Mouse (Mus musculus) left cerebral cortex, adult 2 months (tissue): ENCODE data around the gene Adamts20. TPM values are rescaled to one million over a fixed set of nuclear protein-coding genes. Genes with fewer than 3 reads are reported as not detected.

Experiments used
- DNase-seq, 2 experiments: peaks; one replicate each; pipeline ENCODE4 v3.0.0; 2021 to 2022; ENCODE audit warnings: low spot score in 2 of 2, mixed read lengths in 1 of 2; ENCODE audit errors: extremely low spot score in 1 of 2
- H3K27ac ChIP-seq: fragments of 200-600 bp; 2 replicates; pipeline ENCODE4 v1.8.1; 2022
- H3K4me3 ChIP-seq: fragments of 200-600 bp; 2 replicates; pipeline ENCODE4 v1.8.1; 2022
- CTCF ChIP-seq: fragments of 200-600 bp; IDR thresholded peaks from 2 replicates; pipeline ENCODE4 v1.8.1; 2022; ENCODE audit warnings: antibody characterized with exemption, mild to moderate bottlenecking, moderate library complexity
- intact Hi-C: fragments of 180-260 bp; cut with DNase I; formaldehyde crosslinking; loops from one replicate; pipeline ENCODE4 v1.15.1; 2025
- total RNA-seq, 2 experiments: library from RNA; stranded (reverse); gene quantifications; 2 replicates each; pipeline ENCODE4 v1.2.3; 2021

The Adamts20 gene
- total RNA-seq, 2 experiments from 2014 or later: 7.4 to 8.4 TPM

DNA sequence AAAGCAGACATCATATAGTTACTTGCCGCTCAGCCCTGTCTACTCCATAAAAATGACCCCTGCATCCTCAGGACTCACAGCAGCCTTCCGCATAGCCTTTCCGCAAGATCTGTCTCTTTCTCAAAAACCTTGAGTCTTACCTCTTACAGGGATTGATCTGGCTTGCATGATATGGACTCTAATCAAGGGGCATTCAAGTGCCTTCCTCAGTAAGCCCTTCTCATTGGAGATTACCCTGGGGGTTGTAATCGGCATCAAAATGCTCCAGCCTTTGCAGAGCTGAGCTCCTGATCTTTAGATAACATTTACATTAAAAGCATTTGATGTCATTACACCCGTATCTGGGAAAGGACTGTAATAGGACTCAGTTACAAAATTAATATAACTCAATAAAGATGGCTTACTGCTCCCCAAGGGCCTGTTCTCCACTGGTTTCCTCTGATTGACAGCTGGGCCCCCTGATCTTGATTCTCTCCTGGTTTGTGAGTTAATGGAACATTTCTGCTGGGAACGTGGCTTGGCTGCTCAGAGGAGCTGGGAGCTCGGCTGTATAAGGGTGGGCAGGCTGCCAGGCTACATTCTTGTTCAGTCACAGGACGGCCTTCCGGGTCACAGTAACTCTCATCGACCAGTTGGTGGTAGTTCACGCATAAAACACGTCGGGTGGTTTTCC is 139.6 kb downstream of the Adamts20 start:
- intact Hi-C loops: no loop called here

DNA sequence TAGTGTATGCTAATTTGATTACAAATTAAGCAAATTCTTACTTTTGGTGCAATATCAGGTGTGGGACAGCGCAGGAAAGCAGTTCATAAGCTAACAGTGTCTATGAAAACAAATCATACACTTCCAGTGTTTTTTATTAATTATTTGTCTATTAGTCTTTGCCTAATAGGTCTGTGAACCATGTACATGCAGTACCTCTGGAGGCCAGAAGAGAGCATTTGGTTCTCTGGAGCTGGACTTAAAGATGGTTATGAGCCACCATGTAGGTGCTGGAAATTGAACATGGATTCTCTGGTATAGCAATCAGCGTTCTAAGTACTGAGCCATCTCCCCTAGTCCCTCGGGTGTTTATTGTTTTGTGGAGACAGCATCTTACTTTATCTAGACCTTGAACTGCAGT is 149.0 kb downstream of the Adamts20 start:
- peak; percentile 16 for TF ChIP-seq CTCF
- intact Hi-C loops: no loop called here
- Histone ChIP-seq H3K4me3 (no peak overlapping the region), H3K27ac (no peak overlapping the region)
- no peak for DNase-seq

More for the DNA sequence above, 139.6 kb downstream of the Adamts20 start:
- Histone ChIP-seq H3K27ac (no peak overlapping the region), H3K4me3 (no peak overlapping the region)
- no peak for TF ChIP-seq CTCF
- peak in 1 of 2 experiments; percentile 17 for DNase-seq

DNA sequence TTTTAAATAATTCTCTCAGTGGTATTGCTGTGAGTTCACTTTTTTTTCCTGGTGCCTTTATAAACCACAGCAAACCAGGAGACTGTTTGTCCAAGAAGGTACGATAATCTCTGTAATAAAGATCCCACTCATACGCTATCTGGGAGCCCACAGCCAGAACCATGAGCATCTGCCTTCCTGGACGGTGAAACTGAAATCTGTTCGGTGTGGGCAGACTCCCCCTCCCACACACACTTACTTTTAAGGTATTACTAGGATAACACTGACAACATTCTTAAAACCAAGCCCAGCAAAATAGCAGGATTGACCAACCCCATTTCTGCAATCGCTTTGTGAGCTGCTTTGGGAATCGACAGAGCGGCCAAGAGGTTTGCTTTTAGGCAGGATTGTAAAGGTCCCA is 155.5 kb downstream of the Adamts20 start:
- H3K27ac ChIP-seq: no peak overlapping the region
- intact Hi-C loops: no loop called here
- no peak for TF ChIP-seq CTCF
- H3K4me3 ChIP-seq: no peak overlapping the region
- DNase-seq: no peak

DNA sequence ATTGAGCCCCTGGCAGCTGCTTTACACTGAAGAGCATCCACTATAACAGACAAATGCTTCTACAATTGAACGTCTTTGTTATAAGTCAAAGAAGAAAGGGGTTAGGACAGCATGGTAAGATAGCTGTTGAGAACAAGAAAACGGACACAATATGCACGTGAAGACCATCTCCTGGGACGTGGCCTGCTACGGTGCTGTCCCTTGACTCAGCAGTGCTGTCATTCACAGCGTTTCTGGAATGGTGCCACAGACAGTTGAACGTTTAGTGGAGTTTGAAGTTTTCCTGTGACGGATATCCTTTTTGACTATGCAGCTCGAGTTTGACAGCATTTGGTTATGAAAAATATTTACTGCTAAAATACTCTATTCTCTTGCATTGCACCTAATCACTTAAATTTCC is 157.3 kb downstream of the Adamts20 start:
- DNase-seq: no peak
- Histone ChIP-seq H3K4me3 (no peak overlapping the region), H3K27ac (no peak overlapping the region)
- intact Hi-C loops: no loop called here
- no peak for TF ChIP-seq CTCF

DNA sequence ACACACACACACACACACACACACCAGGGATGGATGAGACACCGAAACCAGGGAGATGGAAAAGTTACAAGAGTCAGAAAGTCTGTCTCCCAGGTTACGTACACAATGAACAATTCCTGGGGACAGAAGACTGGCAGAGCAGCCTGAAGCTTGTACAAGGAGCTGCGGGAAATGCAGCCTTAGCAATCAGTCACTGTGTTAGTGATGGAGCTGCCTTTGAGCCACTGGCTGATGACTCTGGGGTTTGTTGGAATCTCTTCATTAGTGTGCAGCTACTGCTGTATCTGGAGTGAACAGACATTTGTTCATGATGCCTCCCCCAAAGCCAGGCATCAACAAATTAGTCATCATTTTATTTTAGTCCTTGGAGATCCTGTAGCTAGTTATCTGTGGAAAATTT is 162.1 kb downstream of the Adamts20 start:
- H3K27ac ChIP-seq: no peak overlapping the region
- intact Hi-C loops: no loop called here
- no peak overlapping the region for H3K4me3 ChIP-seq
- TF ChIP-seq CTCF: no peak
- peak in 1 of 2 experiments; percentile 13 for DNase-seq

DNA sequence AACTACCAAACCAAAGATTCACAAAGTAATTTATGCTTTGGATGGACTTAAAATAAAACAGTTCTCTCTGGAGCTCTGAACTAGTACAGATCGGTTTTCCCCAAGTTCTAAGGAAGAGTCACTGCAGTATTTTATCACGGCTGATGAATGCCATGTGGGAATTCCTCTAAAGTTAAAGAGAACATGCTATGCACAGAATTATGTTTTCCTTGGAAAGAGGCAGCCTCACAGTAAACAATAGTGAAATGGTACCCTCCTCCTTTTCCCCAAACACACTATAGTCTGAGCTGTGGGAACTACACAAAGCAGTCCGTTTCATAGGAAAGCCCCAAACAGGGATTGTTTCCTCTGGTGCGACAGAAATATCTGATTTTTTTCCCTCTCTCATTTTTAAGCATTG is 171.1 kb downstream of the Adamts20 start:
- H3K27ac ChIP-seq: no peak overlapping the region
- DNase-seq: no peak
- no peak for TF ChIP-seq CTCF
- H3K4me3 ChIP-seq: no peak overlapping the region
- intact Hi-C loops: no loop called here

DNA sequence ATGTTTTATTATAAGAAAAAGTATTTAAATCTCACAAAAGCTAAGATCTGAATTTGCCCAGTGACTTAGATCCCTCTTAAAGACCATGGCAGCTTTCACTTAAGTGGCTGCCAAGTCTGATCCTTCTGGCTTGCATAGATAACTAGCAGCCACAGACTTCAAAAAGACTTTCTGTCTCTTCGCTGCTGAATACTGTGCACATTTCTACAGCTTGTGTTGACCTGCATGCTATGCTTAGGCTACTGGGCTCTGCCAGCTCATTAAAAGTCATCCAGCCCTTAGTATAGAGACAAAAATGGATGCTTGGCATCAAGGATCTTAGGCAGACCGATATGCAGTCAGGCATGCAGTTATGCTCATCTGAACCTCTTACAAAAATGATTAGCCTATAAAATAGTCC is 177.2 kb downstream of the Adamts20 start:
- intact Hi-C loops: no loop called here
- Histone ChIP-seq H3K27ac (no peak overlapping the region), H3K4me3 (no peak overlapping the region)
- TF ChIP-seq CTCF: no peak
- no peak for DNase-seq

DNA sequence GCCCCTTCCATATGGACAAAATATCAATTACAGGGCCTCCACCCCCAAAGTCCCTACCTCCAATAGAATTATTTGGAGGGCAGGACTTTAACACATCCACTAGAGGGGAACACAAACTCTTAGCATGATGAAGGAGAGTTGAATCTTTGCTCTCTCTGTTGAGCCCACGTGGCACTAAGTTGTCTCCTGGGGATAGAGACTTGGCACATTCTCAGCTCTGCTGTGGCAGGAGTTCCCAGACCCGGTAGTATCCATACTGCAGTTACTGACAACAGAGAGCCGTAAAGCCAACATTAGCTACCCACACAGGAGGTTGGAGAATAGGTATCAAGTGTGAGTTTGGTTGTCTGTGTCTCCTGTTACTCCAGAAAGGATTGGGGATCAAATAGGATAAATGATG is 177.7 kb downstream of the Adamts20 start:
- no peak for DNase-seq
- TF ChIP-seq CTCF: no peak
- Histone ChIP-seq H3K4me3 (no peak overlapping the region), H3K27ac (no peak overlapping the region)
- intact Hi-C loops: no loop called here

DNA sequence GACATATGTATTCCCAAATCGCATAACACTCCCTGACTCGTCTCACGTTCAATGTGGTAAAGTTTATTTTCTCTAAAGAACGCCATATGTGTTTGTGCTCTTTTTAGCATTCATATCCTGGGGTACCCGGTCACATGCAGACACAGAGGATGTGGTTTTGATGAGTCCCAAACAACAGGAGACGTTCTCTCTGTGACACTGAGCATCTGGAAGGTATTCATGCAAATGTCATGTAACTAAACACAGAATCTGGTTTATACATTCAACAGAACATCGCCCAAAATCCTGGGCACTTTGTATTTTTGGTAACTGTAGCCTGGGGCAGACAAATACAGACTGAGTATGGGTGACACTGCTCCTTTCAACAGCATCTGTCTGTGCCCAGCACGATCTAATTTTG is 188.8 kb downstream of the Adamts20 start:
- TF ChIP-seq CTCF: no peak
- peak overlapping the region; percentile 34; the same call in 1 of the 2 replicates for H3K27ac ChIP-seq
- no peak overlapping the region for H3K4me3 ChIP-seq
- intact Hi-C loops: no loop called here
- no peak for DNase-seq

DNA sequence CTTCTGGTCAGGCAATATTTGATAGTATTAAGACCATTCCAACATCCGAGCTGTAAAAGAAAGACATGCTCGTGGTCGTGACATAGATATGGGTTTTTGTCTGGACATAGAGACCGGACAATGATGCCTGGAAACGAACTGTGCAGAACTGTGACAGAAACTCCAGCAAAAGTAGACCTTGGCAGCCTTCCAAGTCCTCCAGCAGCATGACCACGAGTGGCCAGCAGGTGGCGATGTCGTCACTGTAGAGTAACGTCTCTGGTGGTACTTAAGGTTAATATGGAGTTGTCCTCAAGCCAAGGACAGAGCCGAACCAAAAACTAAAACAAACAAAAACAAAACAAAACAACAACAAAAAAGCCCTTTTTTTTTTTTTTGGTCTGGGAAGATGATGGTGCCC is 199.6 kb downstream of the Adamts20 start:
- H3K27ac ChIP-seq: no peak overlapping the region
- no peak overlapping the region for H3K4me3 ChIP-seq
- DNase-seq: peak; percentile 76 to 90
- intact Hi-C loops: loop anchor here (2.0 kb wide), 2 partner anchors 77 to 253 kb away; no protein-coding TSS in a partner anchor
- peak; percentile 90 for TF ChIP-seq CTCF

DNA sequence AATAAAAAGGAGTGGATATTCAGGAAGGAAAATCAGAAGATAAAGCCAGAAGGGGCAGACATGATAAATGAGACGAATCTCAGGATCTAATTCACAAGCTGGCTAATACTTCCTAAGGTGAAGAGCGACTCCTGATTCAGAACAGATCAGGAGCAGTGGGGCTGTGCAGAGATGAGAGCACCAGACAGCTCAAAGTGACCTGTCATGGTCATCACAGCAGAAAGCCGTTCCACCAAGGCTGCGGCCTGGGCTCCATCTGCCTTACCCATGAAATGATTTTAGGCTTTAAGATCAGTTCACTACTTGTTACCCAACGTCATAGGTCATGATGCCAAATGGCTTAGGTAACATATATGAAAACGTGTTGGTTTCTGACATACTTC is 200.7 kb downstream of the Adamts20 start:
- TF ChIP-seq CTCF: no peak
- intact Hi-C loops: loop anchor here (2.0 kb wide), 1 partner anchor 78 kb away; no protein-coding TSS in a partner anchor
- no peak for DNase-seq
- no peak overlapping the region for H3K4me3 ChIP-seq
- no peak overlapping the region for H3K27ac ChIP-seq

DNA sequence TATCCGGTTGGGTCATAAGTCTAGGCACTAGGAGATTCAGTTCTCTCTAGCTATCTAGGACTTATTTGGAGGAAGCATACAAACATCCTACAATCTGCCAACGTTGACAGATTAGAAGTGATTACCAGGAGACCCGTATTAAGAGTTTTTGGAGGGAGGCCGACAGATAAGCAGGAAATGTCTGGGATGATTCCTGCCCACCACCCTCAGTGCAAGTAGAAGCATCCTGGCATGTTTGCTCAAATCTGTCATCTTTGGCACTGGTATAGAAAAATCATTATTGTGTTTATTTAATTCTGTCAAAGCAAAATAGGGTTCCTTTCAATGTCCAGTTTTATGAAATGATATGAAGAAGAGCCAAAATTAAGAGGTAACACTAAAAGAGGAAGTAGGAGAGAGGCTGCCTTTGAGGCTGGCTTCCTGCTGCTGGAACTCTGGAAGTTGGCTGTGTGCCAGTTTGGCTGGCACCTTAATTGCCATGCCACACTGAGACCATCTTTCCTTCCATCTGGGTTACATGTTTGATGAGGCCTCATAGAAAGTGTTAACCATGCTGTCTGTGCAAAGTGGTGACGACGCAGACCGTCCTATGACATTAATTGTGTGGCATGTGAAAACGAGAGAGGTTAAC is 201.2 kb downstream of the Adamts20 start:
- TF ChIP-seq CTCF: no peak
- intact Hi-C loops: loop anchor here (2.0 kb wide), 1 partner anchor 79 kb away; no protein-coding TSS in a partner anchor
- no peak overlapping the region for H3K4me3 ChIP-seq
- DNase-seq: no peak
- H3K27ac ChIP-seq: no peak overlapping the region

DNA sequence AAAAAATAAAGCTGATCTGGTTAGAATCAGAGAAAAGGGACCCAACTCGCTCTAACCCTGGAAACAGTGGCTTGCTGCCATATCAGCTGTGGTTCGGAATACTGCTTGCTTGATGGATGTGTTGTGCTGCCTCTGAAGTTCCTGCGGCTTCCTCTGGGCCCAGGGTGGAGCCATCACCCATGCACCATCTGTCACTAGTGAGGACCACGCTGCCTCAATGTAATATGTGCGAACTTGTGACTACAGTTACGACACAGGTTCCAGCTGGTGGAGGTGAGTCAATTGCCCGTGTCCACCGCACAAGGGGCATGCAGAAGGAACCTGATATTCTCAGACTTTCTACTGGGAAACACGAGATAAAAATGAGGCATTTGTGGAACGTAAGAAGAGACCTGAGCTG is 202.0 kb downstream of the Adamts20 start:
- DNase-seq: no peak
- H3K27ac ChIP-seq: no peak overlapping the region
- no peak overlapping the region for H3K4me3 ChIP-seq
- no peak for TF ChIP-seq CTCF
- intact Hi-C loops: no loop called here
